Mouse (Mus musculus) MN1 (cell line): ENCODE measurements around the gene Adprhl1.

Source experiments
- DNase-seq: peaks from one replicate; pipeline ENCODE4 v3.0.0-alpha.2; 2016; ENCODE audit warnings: low spot score

The Adprhl1 gene

DNA sequence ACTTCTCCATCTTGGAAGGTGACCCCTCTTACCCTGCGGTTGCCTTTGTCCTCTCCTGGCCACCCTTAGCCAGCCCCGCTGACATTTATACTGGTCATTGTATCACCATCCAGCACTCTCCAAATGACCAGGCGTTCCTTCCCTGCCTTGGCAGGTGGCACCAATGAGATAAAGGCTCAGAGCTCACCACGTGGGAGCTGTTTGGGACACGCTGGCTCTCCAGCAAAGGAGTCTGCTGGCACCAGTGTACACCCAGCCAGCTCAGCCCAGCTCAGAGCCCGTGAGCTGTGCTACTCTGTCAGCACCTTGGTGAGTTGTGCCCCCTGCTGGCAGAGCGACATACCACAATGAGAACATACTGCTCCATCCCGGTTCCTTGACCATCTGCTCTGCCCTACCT, at the start of gene Adprhl1:
Gene Adprhl1 (minus strand): TSS at position 144 of the 400 bp plus-strand sequence.
- peak; percentile 71 for DNase-seq

GRCm38 (mm10) chr8:13301036-13301435, 47.1 kb upstream of the Adprhl1 start:
- no peak for DNase-seq

DNA sequence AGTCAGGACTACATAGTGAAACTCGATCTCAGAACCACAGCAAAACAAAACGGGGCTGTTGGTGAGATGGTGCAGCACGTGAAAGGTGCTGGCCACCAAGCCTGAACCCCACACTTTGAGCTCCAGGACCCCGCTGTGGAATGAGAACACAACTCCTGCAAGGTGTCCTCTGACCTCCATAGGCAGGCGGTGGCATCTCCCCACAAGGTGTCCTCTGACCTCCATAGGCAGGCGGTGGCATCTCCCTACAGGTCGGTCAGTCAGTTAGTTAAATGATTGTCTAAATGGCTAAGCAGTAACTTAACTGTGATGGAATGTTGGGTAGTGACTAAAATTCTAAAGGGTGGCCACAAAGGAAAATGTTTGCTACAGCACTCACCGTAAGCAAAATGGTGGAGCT, 45.6 kb upstream of the Adprhl1 start:
- DNase-seq: no peak

GRCm38 (mm10) chr8:13293677-13294470, 39.9 kb upstream of the Adprhl1 start:
- no peak for DNase-seq

- peak; percentile 80 for DNase-seq
Observed at GRCm38 (mm10) chr8:13292364-13292763, 38.4 kb upstream of the Adprhl1 start.

- DNase-seq: peak; percentile 47
Observed at GRCm38 (mm10) chr8:13288646-13289045, 34.7 kb upstream of the Adprhl1 start.

GRCm38 (mm10) chr8:13287692-13288623, 34.0 kb upstream of the Adprhl1 start, which contains the start of the genes Dcun1d2 and Tmco3:
TSS of gene Dcun1d2 (minus strand) at chr8:13288131.
TSS of gene Tmco3 (plus strand) at chr8:13288190.
- DNase-seq: peak; percentile 98

GRCm38 (mm10) chr8:13287304-13287691, 33.3 kb upstream of the Adprhl1 start:
- DNase-seq: peak; percentile 96

- DNase-seq: no peak
Observed at GRCm38 (mm10) chr8:13283200-13283599, 29.2 kb upstream of the Adprhl1 start.

DNA sequence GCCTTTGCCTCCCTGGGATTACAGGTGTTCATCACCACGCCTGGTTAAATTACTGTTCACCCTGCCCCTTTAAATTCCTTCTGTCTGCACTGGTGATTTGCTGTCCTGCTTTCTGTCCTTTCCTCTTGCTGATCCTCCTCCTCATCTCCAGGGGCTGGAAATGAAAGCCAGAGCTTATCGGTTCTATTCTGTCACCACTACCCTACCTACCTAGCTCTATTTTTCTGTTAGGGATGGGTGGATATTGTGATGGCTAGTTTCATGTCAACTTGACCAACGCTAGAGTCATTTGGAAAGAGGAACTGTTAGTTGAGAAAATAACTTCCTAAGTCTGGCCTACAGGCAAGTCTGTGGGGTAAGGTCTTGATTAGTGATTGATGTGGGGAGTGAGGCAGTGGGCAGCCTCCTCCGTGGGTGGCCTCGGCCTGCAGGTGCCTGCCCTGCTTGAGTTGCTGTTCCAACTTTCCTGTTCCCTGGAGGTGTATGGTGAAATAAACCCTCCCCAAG, 23.0 kb upstream of the Adprhl1 start:
- no peak for DNase-seq

GRCm38 (mm10) chr8:13272834-13273233, 18.9 kb upstream of the Adprhl1 start:
- no peak for DNase-seq

GRCm38 (mm10) chr8:13267566-13267965, 13.6 kb upstream of the Adprhl1 start:
- DNase-seq: no peak

DNA sequence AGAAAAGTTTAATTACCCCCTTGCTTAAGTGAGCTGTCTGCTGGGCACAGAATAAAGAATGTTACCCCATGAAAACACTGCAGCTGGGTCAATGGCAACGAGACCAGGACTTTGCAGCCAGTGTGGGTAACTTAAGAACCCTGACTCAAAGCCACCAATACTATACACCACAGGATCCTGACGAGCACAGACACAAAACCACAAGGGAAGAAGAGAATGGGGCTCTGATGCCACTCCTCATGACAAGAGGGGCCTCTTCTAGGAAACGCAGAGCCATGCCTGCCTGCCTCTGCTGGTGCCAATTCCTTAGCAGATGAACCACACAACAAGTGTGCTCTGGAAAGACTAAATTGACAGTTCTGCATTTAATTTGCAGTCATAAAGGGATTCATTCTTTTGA, 9.4 kb upstream of the Adprhl1 start:
- no peak for DNase-seq

- no peak for DNase-seq
Observed at GRCm38 (mm10) chr8:13253413-13253812, 549 bp downstream of the Adprhl1 start.

GRCm38 (mm10) chr8:13252837-13253236, 1.1 kb downstream of the Adprhl1 start:
- no peak for DNase-seq

GRCm38 (mm10) chr8:13244343-13244880, 9.6 kb downstream of the Adprhl1 start:
- no peak for DNase-seq

- DNase-seq: no peak
Observed at GRCm38 (mm10) chr8:13242985-13243870, 10.7 kb downstream of the Adprhl1 start.

GRCm38 (mm10) chr8:13240691-13241090, 13.3 kb downstream of the Adprhl1 start:
- DNase-seq: no peak

DNA sequence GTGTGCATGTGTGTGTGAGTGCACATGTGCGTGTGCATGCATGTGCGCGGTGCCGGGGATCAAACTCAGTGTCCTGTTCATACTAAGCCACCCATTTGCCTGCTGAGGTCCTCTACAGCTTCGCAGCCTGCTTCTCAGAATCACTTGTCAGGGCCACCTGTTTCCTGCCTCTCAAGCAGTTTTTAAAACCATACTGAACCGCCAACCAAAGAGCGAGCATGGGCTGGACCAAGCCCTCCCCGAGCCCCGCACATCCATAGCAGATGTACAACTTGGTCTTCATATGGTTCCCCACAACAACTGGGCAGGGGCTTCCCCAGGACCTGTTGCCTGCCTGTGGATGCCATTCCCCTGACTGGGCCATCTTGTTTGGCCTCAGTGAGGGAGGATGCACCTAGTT, 13.9 kb downstream of the Adprhl1 start:
- DNase-seq: no peak

DNA sequence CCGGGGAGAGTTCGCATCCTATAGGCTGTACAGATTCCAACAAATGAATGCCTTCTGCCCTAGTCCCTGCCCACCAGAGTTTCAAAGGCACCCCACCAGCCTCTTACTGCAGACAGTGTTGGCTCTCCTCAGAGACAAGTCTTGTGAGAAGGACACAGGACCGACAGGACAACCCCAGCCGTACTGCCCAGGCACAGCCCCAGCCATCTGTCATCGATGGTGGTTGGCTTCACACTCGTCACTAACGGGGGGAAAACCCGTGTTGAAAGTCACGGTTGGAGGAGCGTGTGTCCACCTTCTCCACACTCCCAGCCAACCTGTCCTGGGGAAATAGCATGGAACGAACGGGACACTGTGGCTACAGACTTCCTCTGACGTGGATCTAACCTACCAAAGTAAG, 19.2 kb downstream of the Adprhl1 start:
- no peak for DNase-seq

GRCm38 (mm10) chr8:13230471-13230870, 23.5 kb downstream of the Adprhl1 start:
- no peak for DNase-seq
